Mouse (Mus musculus): ENCODE results near the gene Psmb8.

GRCm38 (mm10) chr17:34236691-34237090, 39.2 kb downstream of the Psmb8 start:
- TF ChIP-seq CTCF (IDR thresholded peaks at IDR 0.05) (no peak), POLR2A (IDR thresholded peaks at IDR 0.05; ENCODE audit: insufficient read depth, low read depth, low read length) (no peak)

All from heart, adult 2 months (tissue).